Mouse (Mus musculus) thymus, adult 2 months (tissue): ENCODE results near the gene Tia1.

Experiments used
- CTCF ChIP-seq: fragments of 200-500 bp; IDR thresholded peaks from 2 replicates; pipeline ENCODE4 v1.5.1; 2012; ENCODE audit warnings: mild to moderate bottlenecking, control low read depth, low read length, moderate library complexity, borderline replicate concordance; ENCODE audit not compliant: control insufficient read depth, poor library complexity, insufficient read depth; ENCODE audit errors: extremely low read depth
- POLR2A ChIP-seq: fragments of 200-500 bp; IDR thresholded peaks from 2 replicates; pipeline ENCODE4 v1.6.1; 2012; ENCODE audit warnings: mild to moderate bottlenecking, low read length, control low read depth, moderate library complexity; ENCODE audit not compliant: control insufficient read depth, poor library complexity, insufficient read depth; ENCODE audit errors: extremely low read depth

- TF ChIP-seq CTCF (no peak), POLR2A (no peak)
These were observed 305 bp upstream of the Tia1 start for GRCm38 (mm10) chr6:86403728-86404099.
